Mouse (Mus musculus): Measurements from ENCODE around the gene Mrpl45.
"Not testable (repeated sequence)": the region's sequence is repeated elsewhere in the genome, so short reads cannot be mapped to it uniquely, and the experiment has no call there.

- TF ChIP-seq CTCF (IDR thresholded peaks at IDR 0.05; ENCODE audit: low read depth, low read length); POLR2A (IDR thresholded peaks at IDR 0.05; ENCODE audit: borderline replicate concordance, low read depth, low read length): not testable (repeated sequence)
These were observed 40.6 kb upstream of the Mrpl45 start for GRCm38 (mm10) chr11:97274947-97275346.
